Mouse (Mus musculus): Measurements from ENCODE around the gene Kif5a. TPM values are rescaled to one million over a fixed set of nuclear protein-coding genes. Genes with fewer than 3 reads are reported as not detected.

Gene Kif5a
- total RNA-seq, 2 experiments from 2014 or later, result under 0.01 TPM; not detected in 1

- 0 out of 2 replicates have a peak, but pooled peaks have one; percentile 24 for ATAC-seq (replicated peaks; ENCODE audit: low FRiP score, poor library complexity, severe bottlenecking)
Observed at GRCm38 (mm10) chr10:127226318-127226895, 36.7 kb downstream of the Kif5a start.

- ATAC-seq (replicated peaks; ENCODE audit: low FRiP score, poor library complexity, severe bottlenecking), result no peak
Observed at GRCm38 (mm10) chr10:127225732-127226131, 37.4 kb downstream of the Kif5a start.

GRCm38 (mm10) chr10:127225213-127225612, 37.9 kb downstream of the Kif5a start:
- no peak for ATAC-seq (replicated peaks; ENCODE audit: low FRiP score, poor library complexity, severe bottlenecking)

- ATAC-seq (replicated peaks; ENCODE audit: low FRiP score, poor library complexity, severe bottlenecking), result no peak
Observed at GRCm38 (mm10) chr10:127218339-127218738, 44.8 kb downstream of the Kif5a start.

- ATAC-seq (replicated peaks; ENCODE audit: low FRiP score, poor library complexity, severe bottlenecking), result no peak
Observed at GRCm38 (mm10) chr10:127217177-127217576, 46.0 kb downstream of the Kif5a start.

- ATAC-seq (replicated peaks; ENCODE audit: low FRiP score, poor library complexity, severe bottlenecking), result no peak
Observed at GRCm38 (mm10) chr10:127216456-127216855, 46.7 kb downstream of the Kif5a start.

GRCm38 (mm10) chr10:127214422-127214803, 48.7 kb downstream of the Kif5a start:
- ATAC-seq (replicated peaks; ENCODE audit: low FRiP score, poor library complexity, severe bottlenecking), result no peak

- no peak for ATAC-seq (replicated peaks; ENCODE audit: low FRiP score, poor library complexity, severe bottlenecking)
Observed at GRCm38 (mm10) chr10:127213704-127214421, 49.3 kb downstream of the Kif5a start.

- ATAC-seq (replicated peaks; ENCODE audit: low FRiP score, poor library complexity, severe bottlenecking), result no peak
Observed at GRCm38 (mm10) chr10:127213272-127213671, 49.9 kb downstream of the Kif5a start.

GRCm38 (mm10) chr10:127211414-127211854, 51.7 kb downstream of the Kif5a start, which contains the start of gene Pip4k2c:
Gene Pip4k2c (minus strand): TSS chr10:127211585.
- peak; percentile 90 for ATAC-seq (replicated peaks; ENCODE audit: low FRiP score, poor library complexity, severe bottlenecking)

GRCm38 (mm10) chr10:127210961-127211405, 52.2 kb downstream of the Kif5a start:
- ATAC-seq (replicated peaks; ENCODE audit: low FRiP score, poor library complexity, severe bottlenecking), result peak; percentile 74

GRCm38 (mm10) chr10:127209928-127210570, 53.1 kb downstream of the Kif5a start:
- no peak for ATAC-seq (replicated peaks; ENCODE audit: low FRiP score, poor library complexity, severe bottlenecking)

GRCm38 (mm10) chr10:127208921-127209320, 54.2 kb downstream of the Kif5a start:
- ATAC-seq (replicated peaks; ENCODE audit: low FRiP score, poor library complexity, severe bottlenecking), result no peak

GRCm38 (mm10) chr10:127205373-127205772, 57.8 kb downstream of the Kif5a start:
- ATAC-seq (replicated peaks; ENCODE audit: low FRiP score, poor library complexity, severe bottlenecking), result peak; percentile 89

GRCm38 (mm10) chr10:127204589-127204988, 58.6 kb downstream of the Kif5a start:
- ATAC-seq (replicated peaks; ENCODE audit: low FRiP score, poor library complexity, severe bottlenecking), result no peak

GRCm38 (mm10) chr10:127203106-127203505, 60.0 kb downstream of the Kif5a start:
- ATAC-seq (replicated peaks; ENCODE audit: low FRiP score, poor library complexity, severe bottlenecking), result peak; percentile 60

GRCm38 (mm10) chr10:127200279-127200678, 62.9 kb downstream of the Kif5a start:
- ATAC-seq (replicated peaks; ENCODE audit: low FRiP score, poor library complexity, severe bottlenecking), result no peak

- no peak for ATAC-seq (replicated peaks; ENCODE audit: low FRiP score, poor library complexity, severe bottlenecking)
Observed at GRCm38 (mm10) chr10:127199474-127199873, 63.7 kb downstream of the Kif5a start.

GRCm38 (mm10) chr10:127199068-127199467, 64.1 kb downstream of the Kif5a start:
- no peak for ATAC-seq (replicated peaks; ENCODE audit: low FRiP score, poor library complexity, severe bottlenecking)

GRCm38 (mm10) chr10:127198492-127198891, 64.7 kb downstream of the Kif5a start:
- no peak for ATAC-seq (replicated peaks; ENCODE audit: low FRiP score, poor library complexity, severe bottlenecking)

Data from erythroblast, adult 5-6 weeks (primary cell).